12 mouse cellular contexts compared by ENCODE assay signal in genomic region chr5:142778135-142778534, GRCm38 (mm10). TPM values are rescaled to one million over a fixed set of nuclear protein-coding genes. Genes with fewer than 3 reads are reported as not detected.
DNase-seq lines count a peak whose midpoint lies in the region; ATAC-seq and TF ChIP-seq lines count a peak whose summit lies in the region.
"Had no signal": no experiment of that assay in that cellular context is flagged by ENCODE, and none has a peak within 500 bp of the region (broad histone marks: within the 10 kb centered on the region; RNA-seq: fewer than 3 reads in every experiment).

No protein-coding gene starts in this region.

- peaks cover 29% of the 10 kb centered on the region for H3K4me1 ChIP-seq in heart, embryonic 12.5 days (replicated peaks)
- peaks cover 38% of the 10 kb centered on the region for H3K4me1 ChIP-seq in neural tube, embryonic 13.5 days (replicated peaks)
- H3K4me1 ChIP-seq in heart, postnatal 0 days (ENCODE audit: control insufficient read depth, insufficient read depth), result peaks cover 13% of the 10 kb centered on the region

- H3K9ac ChIP-seq in heart, embryonic 12.5 days, result no peak overlapping the region
- no peak overlapping the region for H3K9ac ChIP-seq in neural tube, embryonic 13.5 days
- no peak overlapping the region for H3K9ac ChIP-seq in heart, postnatal 0 days (replicated peaks; ENCODE audit: low read depth, low read length)

- WGBS in heart, embryonic 12.5 days, result 58% methylated on average over 8 of the region's 8 CpGs
- 69% methylated on average over 8 of the region's 8 CpGs for WGBS in neural tube, embryonic 13.5 days
- WGBS in heart, postnatal 0 days, result 51% methylated on average over 8 of the region's 8 CpGs

- no peak for TF ChIP-seq EP300 in heart, postnatal 0 days (IDR thresholded peaks at IDR 0.05; ENCODE audit: low read depth)

- no peaks in the 10 kb centered on the region for H3K27me3 ChIP-seq in heart, embryonic 12.5 days (replicated peaks)
- H3K27me3 ChIP-seq in neural tube, embryonic 13.5 days, result no peaks in the 10 kb centered on the region
- H3K27me3 ChIP-seq in heart, postnatal 0 days (ENCODE audit: control insufficient read depth, insufficient read depth, low read length), result no peaks in the 10 kb centered on the region

- peaks cover 66% of the 10 kb centered on the region for H3K36me3 ChIP-seq in heart, embryonic 12.5 days
- H3K36me3 ChIP-seq in neural tube, embryonic 13.5 days, result peaks cover 71% of the 10 kb centered on the region
- peaks cover 41% of the 10 kb centered on the region for H3K36me3 ChIP-seq in heart, postnatal 0 days (replicated peaks; ENCODE audit: control insufficient read depth, insufficient read depth, low read length)

- H3K4me3 ChIP-seq in heart, embryonic 12.5 days, result no peak overlapping the region
- H3K4me3 ChIP-seq in neural tube, embryonic 13.5 days, result no peak overlapping the region
- no peak overlapping the region for H3K4me3 ChIP-seq in heart, postnatal 0 days (ENCODE audit: low read depth, low read length)

- H3K9me3 ChIP-seq in heart, embryonic 12.5 days (replicated peaks), result no peaks in the 10 kb centered on the region
- no peaks in the 10 kb centered on the region for H3K9me3 ChIP-seq in neural tube, embryonic 13.5 days
- H3K9me3 ChIP-seq in heart, postnatal 0 days (replicated peaks; ENCODE audit: control insufficient read depth, low read length), result no peaks in the 10 kb centered on the region

- no peak for TF ChIP-seq CTCF in heart, postnatal 0 days (IDR thresholded peaks at IDR 0.05; ENCODE audit: low read depth)

- H3K4me2 ChIP-seq in heart, embryonic 12.5 days, result no peak overlapping the region
- H3K4me2 ChIP-seq in neural tube, embryonic 13.5 days, result no peak overlapping the region
- H3K4me2 ChIP-seq in heart, postnatal 0 days (ENCODE audit: low read depth, low read length), result no peak overlapping the region

- DNase-seq in heart, adult 8-10 months (ENCODE audit: low spot score), result peak; percentile 20
- DNase-seq in neural tube, embryonic 10.5 days (ENCODE audit: extremely low spot score, low spot score), result no peak
- DNase-seq in heart, postnatal 0 days (ENCODE audit: low spot score), result peak; percentile 23
- no peak for DNase-seq in testis, postnatal 10 days (ENCODE audit: low spot score)
- DNase-seq: kidney, postnatal 10 days; layer of hippocampus, postnatal 36 days; liver; lung, postnatal 10 days; thymus, postnatal 36 days had no signal

- no peak for ATAC-seq in heart, embryonic 12.5 days (ENCODE audit: insufficient number of reproducible peaks, low FRiP score)
- ATAC-seq in neural tube, embryonic 13.5 days (ENCODE audit: low read depth), result no peak
- ATAC-seq in heart, postnatal 0 days (ENCODE audit: insufficient read depth, low read depth), result no peak
- ATAC-seq in CD4-positive, CD25-positive, alpha-beta regulatory T cell, adult 4 months, result no peak

- H3K27ac ChIP-seq in heart, embryonic 12.5 days (ENCODE audit: poor library complexity, severe bottlenecking), result no peak overlapping the region
- peak overlapping the region; percentile 62; the same call in 1 of the 2 replicates for H3K27ac ChIP-seq in neural tube, embryonic 13.5 days (replicated peaks)
- no peak overlapping the region for H3K27ac ChIP-seq in heart, postnatal 0 days (ENCODE audit: low read depth)

RNA-seq across cellular contexts. Expression of gene Tnrc18, which starts 39.3 kb away (rescaled TPM):
- 10 to 100 TPM; 48.6 to 59.7 (median 55.0) TPM for total RNA-seq in heart, adult 8-10 months (2022)
- polyA plus RNA-seq in heart, embryonic 12.5 days (2016; fragmentation: Nextera tagmentation; extraction: Ambion mirVana), result 31.7 and 34.7 TPM in 2 replicates
- 30.3 and 31.1 TPM in 2 replicates for polyA plus RNA-seq in neural tube, embryonic 13.5 days (2015; fragmentation: Nextera tagmentation; extraction: Ambion mirVana)
- total RNA-seq in heart, postnatal 0 days (2014; rRNA removed; ENCODE audit: low replicate concordance), result 69.3 and 79.0 TPM in 2 replicates
- 10.4 TPM in 2 replicates for polyA plus RNA-seq in heart, postnatal 0 days (2015; fragmentation: Nextera tagmentation; extraction: Ambion mirVana)
- polyA plus RNA-seq in CD4-positive, CD25-positive, alpha-beta regulatory T cell, adult 4 months (2017; shearing (Covaris generic)), result 1 to 10 TPM; 2.8 to 3.7 TPM

Comparison
In these comparisons a context has a peak if more than half of its experiments do, and no peak if none do; other contexts are left out.
1. DNase-seq: peak in heart, adult 8-10 months (single experiment) and heart, postnatal 0 days (single experiment); none in neural tube, embryonic 10.5 days (single experiment) and testis, postnatal 10 days (single experiment).